Mouse (Mus musculus): ENCODE measurements at regions not wholly inside any gene's neighbourhood (a gene's known extent, or its start where the extent isn't known, plus 50 kb on each side); places are given as distances from the start of the nearest gene placed in this dataset.

GRCm38 (mm10) chr6:106933584-106933983 lies 133.7 kb upstream of the Crbn start:
- TF ChIP-seq TCF3 (IDR thresholded peaks at IDR 0.05; ENCODE audit: insufficient read length, low read depth) (no peak), POLR2A (IDR thresholded peaks at IDR 0.05; ENCODE audit: insufficient read length, low read depth) (no peak), USF1 (IDR thresholded peaks at IDR 0.05; ENCODE audit: low read depth) (no peak), E2F4 (IDR thresholded peaks at IDR 0.05; ENCODE audit: insufficient read depth) (no peak), MYOD1 (IDR thresholded peaks at IDR 0.05; ENCODE audit: control insufficient read depth in 1 of 3, insufficient read length in 2 of 3, low read depth in 2 of 3) (no peak), POLR2AphosphoS2 (IDR thresholded peaks at IDR 0.05; ENCODE audit: insufficient read length, low read depth) (no peak), REST (IDR thresholded peaks at IDR 0.05; ENCODE audit: insufficient read depth, insufficient read length) (no peak), MYOG (IDR thresholded peaks at IDR 0.05; ENCODE audit: control insufficient read depth in 1 of 3, insufficient read depth in 1 of 3, insufficient read length in 2 of 3, low read depth in 2 of 3) (no peak), MAX (IDR thresholded peaks at IDR 0.05; ENCODE audit: low read depth) (no peak), TCF12 (IDR thresholded peaks at IDR 0.05; ENCODE audit: insufficient read depth, poor library complexity, severe bottlenecking) (no peak), CEBPB (IDR thresholded peaks at IDR 0.05; ENCODE audit: insufficient read depth, poor library complexity, severe bottlenecking) (no peak)

All from myocyte (in vitro differentiated cells).